Mouse (Mus musculus): ENCODE data around the gene Zic5.
"Not testable (repeated sequence)": the region's sequence is repeated elsewhere in the genome, so short reads cannot be mapped to it uniquely, and the experiment has no call there.

Zic5 gene

GRCm38 (mm10) chr14:122465931-122466490 lies 534 bp upstream of the Zic5 start:
- DNase-seq (ENCODE audit: extremely low read depth, low read depth), result peak; percentile 17

DNA sequence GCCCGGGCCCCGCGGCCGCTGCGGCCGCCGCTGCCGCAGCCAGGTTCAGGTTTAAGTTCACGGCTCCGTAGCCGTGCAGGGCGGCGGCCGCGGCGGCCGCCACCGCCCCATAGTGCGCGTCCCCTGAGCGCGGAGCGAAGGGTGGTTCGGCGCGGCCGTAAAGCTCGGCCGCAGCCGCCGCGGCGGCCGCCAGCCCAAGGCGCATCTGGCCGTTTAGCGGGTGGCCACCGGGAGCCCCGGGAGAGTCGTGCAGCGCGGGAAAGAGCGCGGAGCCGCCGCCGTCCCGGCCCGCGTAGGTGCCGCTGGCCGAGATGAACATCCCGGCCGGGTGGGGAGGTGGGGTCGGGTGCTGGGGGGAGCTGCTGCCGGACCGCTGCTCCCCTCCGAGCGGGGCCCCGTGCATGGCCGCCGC lies 1.1 kb downstream of the Zic5 start:
- DNase-seq (ENCODE audit: extremely low read depth, low read depth), result no peak

- DNase-seq (ENCODE audit: extremely low read depth, low read depth), result peak; percentile 45
Measured at GRCm38 (mm10) chr14:122463734-122464341, 1.6 kb downstream of the Zic5 start.

- DNase-seq (ENCODE audit: extremely low read depth, low read depth), result no peak
Measured at GRCm38 (mm10) chr14:122463080-122463691, 2.3 kb downstream of the Zic5 start.

GRCm38 (mm10) chr14:122462689-122463079 lies 2.8 kb downstream of the Zic5 start:
- DNase-seq (ENCODE audit: extremely low read depth, low read depth), result peak; percentile 34

DNA sequence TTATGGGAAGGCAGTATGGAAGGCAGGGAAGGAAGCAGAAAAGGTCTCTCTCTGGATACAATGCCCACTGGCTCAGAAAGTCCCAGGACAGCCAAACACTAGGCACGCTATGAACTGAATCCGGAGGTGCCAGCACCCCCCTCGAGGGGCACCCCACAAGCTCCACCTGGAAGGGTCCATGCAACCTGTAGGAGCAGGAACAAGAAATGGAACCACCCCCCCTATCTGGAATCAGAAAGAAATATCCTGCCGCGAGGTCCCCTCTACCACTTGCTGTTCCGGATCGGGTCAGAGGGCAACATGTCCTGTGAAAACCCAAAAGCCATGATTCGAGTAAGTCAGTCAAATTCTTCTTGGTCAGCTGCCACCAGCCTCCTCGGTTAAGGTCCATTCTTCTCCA lies 3.5 kb downstream of the Zic5 start:
- no peak for DNase-seq (ENCODE audit: extremely low read depth, low read depth)

DNA sequence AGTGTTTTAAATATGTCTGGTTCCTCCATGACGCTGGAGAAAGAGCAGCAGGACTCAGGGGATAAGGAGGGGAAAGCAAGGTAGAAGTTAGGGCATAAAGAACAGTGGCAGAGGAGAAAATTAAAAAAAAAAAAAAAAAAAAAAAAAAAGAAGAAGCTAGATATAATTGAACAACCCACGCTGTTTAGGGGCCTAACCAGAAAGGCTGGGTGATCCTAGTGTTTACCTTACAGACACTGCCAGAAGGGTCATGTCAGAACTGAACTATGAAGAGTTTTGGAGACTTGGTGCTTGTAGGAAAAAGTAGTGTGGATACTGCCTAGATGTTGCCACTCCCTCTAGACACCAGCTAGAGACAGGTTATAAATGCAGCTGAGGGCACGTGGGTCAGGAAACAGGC lies 4.0 kb downstream of the Zic5 start:
- DNase-seq (ENCODE audit: extremely low read depth, low read depth), result peak; percentile 20

DNA sequence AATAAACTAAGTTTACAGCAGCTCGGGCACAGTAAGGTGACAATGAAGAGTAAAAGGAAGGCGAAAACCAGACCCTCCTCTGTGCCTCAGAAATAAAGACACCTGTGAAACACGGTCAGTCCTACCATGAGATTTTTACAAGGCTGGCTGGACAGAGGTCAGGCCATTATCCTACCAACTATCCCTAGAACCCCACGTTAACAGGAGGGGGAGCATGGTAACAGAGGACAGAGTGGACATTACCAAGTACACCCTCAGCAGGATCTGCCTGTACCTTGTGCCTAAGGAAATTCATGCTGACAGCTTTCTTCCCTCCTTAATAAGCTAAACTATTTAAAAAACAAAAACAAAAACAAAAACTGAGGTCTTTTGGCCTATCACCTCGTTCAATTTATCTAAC lies 5.3 kb downstream of the Zic5 start:
- DNase-seq (ENCODE audit: extremely low read depth, low read depth), result no peak

- DNase-seq (ENCODE audit: extremely low read depth, low read depth), result no peak
Measured at GRCm38 (mm10) chr14:122459776-122460175, 5.7 kb downstream of the Zic5 start.

GRCm38 (mm10) chr14:122459332-122459731 lies 6.1 kb downstream of the Zic5 start:
- not testable (repeated sequence) for DNase-seq (ENCODE audit: extremely low read depth, low read depth)

DNA sequence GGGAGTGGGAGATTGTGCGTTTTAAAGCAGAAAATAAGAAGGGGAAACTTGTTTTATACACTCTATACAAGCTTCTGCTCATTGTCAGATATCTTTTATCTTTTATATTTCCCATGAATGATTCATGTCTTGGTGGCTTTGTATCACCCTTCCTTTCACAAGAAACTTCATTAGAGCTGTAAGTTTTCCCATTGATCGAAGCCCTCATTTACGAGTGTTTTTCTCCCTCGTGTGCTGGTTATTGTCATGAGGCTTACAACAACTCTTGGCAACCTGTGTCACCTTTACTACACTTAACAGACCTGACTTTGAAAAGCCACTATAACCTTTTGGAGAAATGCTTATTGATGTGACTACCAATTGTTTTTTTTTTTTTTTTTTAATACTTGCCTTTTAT lies 9.9 kb downstream of the Zic5 start:
- no peak for DNase-seq (ENCODE audit: extremely low read depth, low read depth)

- DNase-seq (ENCODE audit: extremely low read depth, low read depth), result no peak
Measured at GRCm38 (mm10) chr14:122454901-122455561, 10.4 kb downstream of the Zic5 start.

DNA sequence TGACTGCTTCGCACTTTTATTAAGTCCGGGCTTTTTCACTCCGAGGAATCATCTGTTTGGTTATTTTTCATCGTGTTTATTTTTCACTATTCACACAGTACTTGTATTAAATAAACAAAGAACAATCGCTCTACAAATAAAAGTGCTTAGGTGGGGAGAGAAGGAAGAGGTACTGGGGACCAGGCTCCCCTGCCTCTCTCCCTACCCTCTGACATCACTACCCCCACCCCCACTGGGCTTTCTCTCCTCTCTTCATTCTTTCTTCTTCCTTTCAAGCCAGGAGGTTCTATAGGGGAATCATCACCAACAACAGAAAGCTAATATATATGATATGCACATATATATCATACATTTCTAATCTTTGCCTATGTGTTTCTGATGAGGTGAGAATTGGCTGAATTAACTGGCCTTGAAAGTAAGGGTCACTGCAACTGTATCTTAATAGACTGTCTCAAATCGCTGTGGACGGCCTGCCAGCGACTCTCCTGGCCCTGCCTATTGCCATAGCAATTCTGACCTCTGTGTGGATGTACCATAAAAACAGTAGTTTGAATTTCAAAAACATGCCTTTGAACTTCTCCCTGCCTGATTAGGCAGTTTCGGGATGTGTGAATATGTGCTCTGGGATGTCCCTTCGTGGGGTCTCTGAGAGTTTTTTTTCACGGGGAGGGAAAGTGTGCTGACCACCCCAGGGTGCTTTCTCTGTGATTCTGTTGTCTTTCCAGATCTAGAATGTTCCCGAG lies 11.3 kb downstream of the Zic5 start:
- no peak for DNase-seq (ENCODE audit: extremely low read depth, low read depth)

- no peak for DNase-seq (ENCODE audit: extremely low read depth, low read depth)
Measured at GRCm38 (mm10) chr14:122453388-122453995, 12.0 kb downstream of the Zic5 start.

DNA sequence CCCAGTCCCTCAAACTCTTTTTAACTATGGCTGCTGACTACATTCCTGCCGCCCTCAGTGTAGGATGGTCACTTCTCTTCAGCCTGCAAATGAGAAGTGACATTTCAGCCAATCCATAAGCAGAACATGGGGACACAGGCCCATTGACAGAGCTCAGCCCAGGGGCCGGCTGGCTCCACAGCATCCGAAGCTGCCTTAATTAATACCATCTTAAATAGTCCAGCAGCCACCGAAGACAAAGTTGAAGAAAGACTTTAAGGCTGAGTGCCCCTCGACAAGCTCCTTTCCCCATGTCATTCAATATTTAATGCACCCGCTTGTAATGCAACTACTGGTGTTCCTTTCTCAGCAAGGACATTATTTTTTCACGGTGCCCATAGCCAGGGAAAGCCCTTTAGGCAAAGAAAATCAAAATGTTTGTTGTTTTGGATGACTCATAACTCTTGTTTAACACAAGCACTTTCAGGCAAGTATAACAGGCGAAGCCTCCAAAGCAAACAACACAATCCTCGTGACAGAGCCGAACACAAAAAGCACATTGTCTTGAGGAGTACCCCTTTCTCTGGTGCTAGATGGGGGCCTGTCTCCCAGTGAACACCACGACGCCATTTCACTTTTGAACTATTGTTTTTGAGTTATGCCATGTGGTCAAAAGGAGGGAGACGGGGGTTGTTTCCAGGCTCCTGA lies 12.6 kb downstream of the Zic5 start:
- DNase-seq (ENCODE audit: extremely low read depth, low read depth), result no peak

- no peak for DNase-seq (ENCODE audit: extremely low read depth, low read depth)
Measured at GRCm38 (mm10) chr14:122451551-122452145, 13.8 kb downstream of the Zic5 start.

DNA sequence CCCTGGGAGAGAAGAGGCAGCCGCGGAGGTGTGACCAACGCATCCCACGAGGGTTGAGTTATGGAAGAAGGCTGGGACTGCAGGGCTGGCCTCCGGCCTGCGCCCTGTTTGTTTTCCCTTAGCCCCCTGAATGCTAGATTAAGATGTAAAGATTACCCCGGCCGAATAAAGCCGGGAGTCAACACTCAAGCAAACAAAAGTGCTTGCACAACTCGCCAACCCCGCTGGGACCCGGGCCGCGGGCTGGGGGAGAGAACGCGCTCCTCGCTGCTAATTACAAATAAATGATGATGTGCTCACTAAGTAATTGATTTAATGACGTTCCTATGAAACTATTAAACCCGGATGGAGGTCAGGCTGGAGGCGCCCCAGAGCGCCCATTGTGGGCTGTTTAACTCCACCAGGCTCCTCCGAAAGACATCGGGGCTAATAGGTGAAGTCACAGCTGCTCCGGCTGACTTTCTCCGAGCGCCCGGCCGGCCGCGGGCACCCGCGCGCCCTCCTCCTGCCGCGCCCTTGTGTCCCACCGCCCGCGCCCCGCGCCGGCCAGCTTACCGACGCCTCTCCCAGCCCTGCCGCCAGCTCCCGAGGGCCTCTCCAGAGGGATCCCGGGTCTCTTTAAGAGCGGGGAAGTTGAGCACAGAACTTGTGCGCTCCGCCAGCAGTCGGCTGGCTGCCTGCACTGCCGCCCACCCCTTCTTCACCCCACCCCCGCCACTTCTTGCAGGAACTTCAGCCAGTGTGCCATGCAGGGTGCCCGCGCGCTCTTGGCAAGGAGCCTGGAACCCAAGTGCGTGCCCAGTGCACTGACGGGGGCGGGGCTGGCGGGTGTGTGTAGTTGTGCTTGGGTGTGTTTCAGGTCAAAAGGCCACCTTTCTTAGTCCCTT lies 14.7 kb downstream of the Zic5 start, which contains the start of gene Gm5089:
Gene Gm5089, minus strand, starts transcription at position 620 of the 887 bp plus-strand sequence.
- DNase-seq (ENCODE audit: extremely low read depth, low read depth), result no peak

DNA sequence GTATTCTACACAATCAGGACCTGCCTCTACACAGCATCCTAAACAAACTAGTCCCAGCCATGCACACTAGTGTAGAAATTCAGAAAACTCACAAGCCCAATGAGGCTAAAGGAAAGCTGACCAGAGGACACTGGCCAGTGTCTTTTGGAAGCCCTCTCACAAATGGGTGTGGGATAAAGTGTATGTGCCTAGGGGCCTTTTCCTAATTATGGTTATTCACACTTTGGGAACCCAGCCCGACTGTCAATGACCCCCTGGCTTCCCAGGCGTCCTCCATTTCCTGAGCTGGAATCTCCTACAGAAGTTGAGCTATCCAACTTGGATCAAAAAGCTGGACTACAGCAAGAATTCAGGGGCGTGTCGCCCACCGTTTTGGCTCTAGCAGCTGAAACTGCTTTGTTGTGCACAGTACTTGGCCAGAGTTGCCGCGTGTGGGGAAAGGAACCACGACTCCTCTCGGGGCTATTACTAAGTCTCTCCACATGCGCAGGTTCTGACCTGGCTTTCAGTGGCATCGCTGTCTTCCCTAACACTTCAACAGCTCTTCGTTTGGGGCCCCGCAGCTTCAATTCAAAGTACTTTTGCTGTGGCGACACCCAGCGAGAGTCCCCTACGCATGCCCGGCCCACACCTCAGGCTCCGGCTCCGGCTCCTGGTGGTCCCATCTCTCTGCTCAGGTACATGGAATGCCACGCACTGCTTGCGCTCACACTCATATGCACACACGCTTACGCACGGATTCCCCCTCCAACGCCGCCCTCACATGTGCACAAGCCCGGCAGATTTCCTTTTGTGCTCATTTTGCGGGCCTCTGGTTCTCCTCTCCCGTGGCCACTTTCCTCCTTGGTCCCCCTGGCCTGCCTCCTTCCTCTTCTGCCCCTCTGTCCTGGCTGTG lies 15.6 kb downstream of the Zic5 start:
- no peak for DNase-seq (ENCODE audit: extremely low read depth, low read depth)
